Mouse (Mus musculus) spleen, postnatal 14 days (tissue): ENCODE measurements around the gene Mb21d2.

Source experiments
- DNase-seq, 2 experiments: peaks; one replicate each; pipeline ENCODE4 v3.0.0; 2021 to 2022; ENCODE audit warnings: low spot score in 2 of 2

The Mb21d2 gene

DNA sequence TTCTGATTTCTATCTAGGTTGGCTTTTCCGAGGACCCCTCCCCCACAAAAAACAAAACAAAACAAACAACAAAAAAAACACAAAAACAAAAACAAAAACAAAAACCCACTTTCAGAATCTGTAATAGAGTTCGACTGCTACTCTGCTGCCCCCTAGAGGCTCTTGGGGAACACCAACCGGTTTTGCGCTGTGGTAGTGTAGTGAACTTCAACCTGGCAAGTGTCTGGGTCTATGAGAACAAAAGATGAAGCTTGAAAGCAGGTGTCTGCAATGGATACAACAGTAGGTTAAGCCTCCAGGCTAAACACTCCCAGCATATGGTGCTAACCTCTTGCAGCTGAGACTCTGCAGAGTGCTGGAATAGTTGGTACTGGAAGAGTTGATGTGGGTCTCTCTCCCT, 136.4 kb downstream of the Mb21d2 start:
- DNase-seq, result no peak
